Mouse (Mus musculus) intestine, embryonic 16.5 days (tissue): ENCODE data around the gene Polrmt. TPM values are rescaled to one million over a fixed set of nuclear protein-coding genes. Genes with fewer than 3 reads are reported as not detected.

Source experiments
- ATAC-seq: fragments of 200-750 bp; cut with Nextera tagmentation; 2 replicates; pipeline ENCODE4 v1.8.0; 2017; ENCODE audit warnings: moderate TSS enrichment, moderate library complexity
- H3K27ac ChIP-seq: fragments of 300-500 bp; sonication (generic); 2 replicates; pipeline ENCODE4 v1.5.1; 2014; ENCODE audit warnings: mild to moderate bottlenecking, low read length
- H3K27me3 ChIP-seq: fragments of 300-500 bp; sonication (generic); replicated peaks from 2 replicates; pipeline ENCODE4 v1.6.1; 2014; ENCODE audit warnings: low read length, control low read depth, mixed read lengths; ENCODE audit not compliant: control insufficient read depth, insufficient read depth
- H3K36me3 ChIP-seq: fragments of 300-500 bp; sonication (generic); 2 replicates; pipeline ENCODE4 v1.6.1; 2014; ENCODE audit warnings: low read length, control low read depth; ENCODE audit not compliant: control insufficient read depth, insufficient read depth
- H3K4me1 ChIP-seq: fragments of 300-500 bp; sonication (generic); 2 replicates; pipeline ENCODE4 v1.6.1; 2014; ENCODE audit warnings: low read length, control low read depth, mixed read lengths; ENCODE audit not compliant: control insufficient read depth, insufficient read depth
- H3K4me2 ChIP-seq: fragments of 300-500 bp; sonication (generic); 2 replicates; pipeline ENCODE4 v1.6.1; 2014; ENCODE audit warnings: low read depth, low read length, control low read depth
- H3K4me3 ChIP-seq: fragments of 300-500 bp; sonication (generic); 2 replicates; pipeline ENCODE4 v1.5.1; 2014; ENCODE audit warnings: mild to moderate bottlenecking, low read length
- H3K9ac ChIP-seq: fragments of 300-500 bp; sonication (generic); 2 replicates; pipeline ENCODE4 v1.6.1; 2014; ENCODE audit warnings: low read depth, low read length
- H3K9me3 ChIP-seq: fragments of 300-500 bp; sonication (generic); 2 replicates; pipeline ENCODE4 v1.6.1; 2016; ENCODE audit warnings: low read length, control low read depth; ENCODE audit not compliant: control insufficient read depth
- WGBS: fragments of 180-500 bp; shearing (Covaris S2); extraction: QIAGEN DNeasy Blood & Tissue Kit; methylation state at CpG from one replicate; pipeline ENCODE4 v1.1.7; 2014; 5-methylcytosine and 5-hydroxymethylcytosine counted together
- polyA plus RNA-seq: library from polyadenylated mRNA; unstranded; fragments of >200 nt; fragmentation: Nextera tagmentation; extraction: Ambion mirVana; gene quantifications from 2 replicates; pipeline ENCODE4 v1.2.1, GENCODE M21; 2015

Gene Polrmt
- polyA plus RNA-seq, 1 experiment from 2014 or later: 40.5 TPM

DNA sequence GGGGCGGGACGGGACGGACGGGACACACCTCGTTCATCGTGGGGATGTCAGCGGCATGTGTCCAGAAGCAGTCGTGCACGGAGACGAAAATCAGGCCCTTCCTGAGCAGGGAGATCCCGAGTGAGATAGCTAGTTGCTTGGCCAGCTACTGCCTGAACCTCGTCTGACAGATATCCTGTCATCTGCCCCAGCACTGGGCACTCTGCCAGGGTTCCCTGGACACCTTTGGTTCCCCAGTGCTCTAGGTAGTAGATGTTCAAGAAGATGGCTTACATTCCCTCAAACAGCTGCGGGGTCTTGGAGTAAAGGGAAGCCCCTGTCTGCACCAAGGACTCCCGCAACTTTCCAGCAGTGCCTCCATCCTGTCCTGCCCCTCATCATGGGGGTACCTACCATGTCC, 9.7 kb downstream of the Polrmt start:
- no peak for ATAC-seq
- 0 out of 2 replicates have a peak, but pooled peaks cover 2% of the 10 kb centered on the region for H3K4me1 ChIP-seq
- H3K27ac ChIP-seq: no peak overlapping the region
- H3K4me2 ChIP-seq: no peak overlapping the region
- 93% methylated on average over 14 of the region's 14 CpGs for WGBS
- H3K27me3 ChIP-seq: no peaks in the 10 kb centered on the region
- no peak overlapping the region for H3K4me3 ChIP-seq
- H3K9ac ChIP-seq: no peak overlapping the region
- H3K9me3 ChIP-seq: peaks cover 61% of the 10 kb centered on the region
- H3K36me3 ChIP-seq: peaks cover 77% of the 10 kb centered on the region

DNA sequence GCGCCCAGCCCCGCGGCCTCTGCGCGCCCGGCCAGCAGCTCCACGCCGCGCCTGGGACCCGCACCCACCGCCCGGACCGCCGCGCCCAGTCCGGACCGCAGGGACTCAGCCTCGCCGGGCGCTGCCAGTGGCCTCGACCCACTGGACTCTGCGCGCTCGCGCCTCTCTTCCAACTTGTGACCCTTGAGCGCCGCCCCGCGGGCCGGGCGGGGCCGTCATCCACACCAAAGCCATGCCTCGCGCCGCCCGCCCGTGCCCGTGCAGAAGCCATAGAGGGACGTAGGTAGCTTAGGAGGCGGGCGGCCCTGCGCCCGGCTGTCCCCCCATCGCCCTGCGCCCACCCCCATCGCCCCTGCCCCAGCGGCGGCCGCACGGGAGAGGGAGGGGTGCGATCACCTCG, 11.0 kb downstream of the Polrmt start:
- Histone ChIP-seq H3K4me3 (no peak overlapping the region), H3K9ac (no peak overlapping the region), H3K4me2 (0 out of 2 replicates have a peak overlapping the region, but pooled peaks have one; percentile 6), H3K27ac (no peak overlapping the region), H3K36me3 (peaks cover 64% of the 10 kb centered on the region), H3K4me1 (0 out of 2 replicates have a peak, but pooled peaks cover 2% of the 10 kb centered on the region), H3K27me3 (no peaks in the 10 kb centered on the region), H3K9me3 (peaks cover 54% of the 10 kb centered on the region)
- ATAC-seq: peak; percentile 41
- 22% methylated on average over 41 of the region's 52 CpGs for WGBS

DNA sequence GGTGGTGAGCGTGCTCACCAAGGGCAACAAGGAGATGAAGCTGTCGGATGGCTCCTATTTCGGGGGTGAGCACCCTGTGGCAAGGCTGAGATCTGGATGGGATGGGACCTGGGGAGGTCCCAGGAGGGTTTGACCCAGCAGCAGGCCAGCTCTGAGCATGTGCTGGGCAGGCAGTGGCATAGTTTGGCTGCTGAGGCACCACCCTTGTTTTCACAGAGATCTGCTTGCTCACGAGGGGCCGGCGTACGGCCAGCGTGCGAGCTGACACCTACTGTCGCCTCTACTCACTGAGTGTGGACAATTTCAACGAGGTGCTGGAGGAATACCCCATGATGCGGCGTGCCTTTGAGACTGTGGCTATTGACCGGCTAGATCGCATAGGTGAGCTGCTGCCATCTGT, 12.5 kb downstream of the Polrmt start:
- peaks cover 48% of the 10 kb centered on the region for H3K36me3 ChIP-seq
- 0 out of 2 replicates have a peak, but pooled peaks cover 2% of the 10 kb centered on the region for H3K4me1 ChIP-seq
- no peak overlapping the region for H3K9ac ChIP-seq
- H3K4me3 ChIP-seq: no peak overlapping the region
- no peaks in the 10 kb centered on the region for H3K27me3 ChIP-seq
- no peak for ATAC-seq
- no peak overlapping the region for H3K27ac ChIP-seq
- no peak overlapping the region for H3K4me2 ChIP-seq
- H3K9me3 ChIP-seq: peaks cover 39% of the 10 kb centered on the region
- WGBS: 97% methylated on average over 15 of the region's 15 CpGs

DNA sequence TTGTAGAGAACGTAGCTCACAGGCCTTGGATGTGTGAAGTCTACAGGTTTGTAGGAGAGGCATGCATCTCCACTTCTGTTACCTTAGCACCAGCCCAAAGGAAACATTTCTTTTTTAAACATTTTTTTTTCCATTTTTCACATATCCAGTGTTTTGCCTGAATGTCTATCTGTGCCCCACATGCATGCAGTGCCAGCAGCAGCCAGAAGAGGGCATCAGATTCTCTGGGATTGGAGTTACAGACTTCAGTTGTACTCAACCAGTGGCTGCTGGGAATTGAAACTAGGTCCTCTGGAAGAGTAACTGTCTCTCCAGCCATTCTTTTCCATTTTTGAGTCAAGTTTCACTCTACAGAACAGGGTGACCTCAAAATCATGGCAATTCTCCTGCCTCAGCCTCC, 13.9 kb downstream of the Polrmt start:
- no peak overlapping the region for H3K4me2 ChIP-seq
- ATAC-seq: no peak
- no peak overlapping the region for H3K9ac ChIP-seq
- no peak overlapping the region for H3K27ac ChIP-seq
- H3K9me3 ChIP-seq: peaks cover 26% of the 10 kb centered on the region
- WGBS: 90% methylated on average over 1 of the region's 1 CpGs
- peaks cover 35% of the 10 kb centered on the region for H3K36me3 ChIP-seq
- H3K4me1 ChIP-seq: 0 out of 2 replicates have a peak, but pooled peaks cover 2% of the 10 kb centered on the region
- H3K27me3 ChIP-seq: no peaks in the 10 kb centered on the region
- no peak overlapping the region for H3K4me3 ChIP-seq

- Histone ChIP-seq H3K4me2 (no peak overlapping the region), H3K27ac (no peak overlapping the region), H3K9ac (no peak overlapping the region), H3K4me3 (no peak overlapping the region), H3K36me3 (peaks cover 8% of the 10 kb centered on the region), H3K9me3 (peaks cover 6% of the 10 kb centered on the region), H3K27me3 (no peaks in the 10 kb centered on the region), H3K4me1 (no peaks in the 10 kb centered on the region)
- WGBS: 78% methylated on average over 13 of the region's 13 CpGs
- no peak for ATAC-seq
Observed at GRCm38 (mm10) chr10:79729357-79729965, 16.9 kb downstream of the Polrmt start.

- no peak for ATAC-seq
- H3K4me2 ChIP-seq: no peak overlapping the region
Observed at GRCm38 (mm10) chr10:79728323-79729249, 17.8 kb downstream of the Polrmt start.

GRCm38 (mm10) chr10:79726090-79726489, 20.3 kb downstream of the Polrmt start:
- no peaks in the 10 kb centered on the region for H3K4me1 ChIP-seq
- no peak overlapping the region for H3K27ac ChIP-seq
- no peaks in the 10 kb centered on the region for H3K9me3 ChIP-seq
- no peaks in the 10 kb centered on the region for H3K36me3 ChIP-seq
- H3K9ac ChIP-seq: no peak overlapping the region
- 32% methylated on average over 11 of the region's 11 CpGs for WGBS
- ATAC-seq: no peak
- H3K4me3 ChIP-seq: no peak overlapping the region
- H3K27me3 ChIP-seq: no peaks in the 10 kb centered on the region
- no peak overlapping the region for H3K4me2 ChIP-seq

More at GRCm38 (mm10) chr10:79728323-79729249, 17.8 kb downstream of the Polrmt start:
- H3K36me3 ChIP-seq: 0 out of 2 replicates have a peak, but pooled peaks cover under 1% of the 10 kb centered on the region
- H3K27ac ChIP-seq: no peak overlapping the region
- no peaks in the 10 kb centered on the region for H3K27me3 ChIP-seq
- no peak overlapping the region for H3K4me3 ChIP-seq
- no peaks in the 10 kb centered on the region for H3K4me1 ChIP-seq
- no peaks in the 10 kb centered on the region for H3K9me3 ChIP-seq
- 70% methylated on average over 28 of the region's 28 CpGs for WGBS
- H3K9ac ChIP-seq: no peak overlapping the region

DNA sequence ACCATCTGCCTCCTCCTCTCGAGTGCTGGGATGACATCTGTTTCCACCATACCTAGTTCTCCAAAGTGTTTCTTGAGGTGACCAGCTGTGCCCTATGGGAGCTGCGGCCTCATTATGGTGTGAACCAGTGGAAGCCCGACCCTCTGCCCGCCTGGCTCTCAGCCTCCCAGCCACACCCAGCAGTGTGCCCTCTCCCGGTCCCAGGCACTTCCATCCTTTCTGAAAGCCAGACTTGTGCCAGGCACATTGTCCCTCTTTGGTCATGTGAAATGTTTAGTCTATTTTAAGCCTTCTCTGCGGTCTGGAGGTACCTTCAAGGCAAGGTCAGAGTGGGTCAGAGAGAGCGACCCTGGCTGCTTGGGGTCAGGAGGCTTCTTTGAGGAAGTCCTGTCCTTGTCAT, 22.7 kb downstream of the Polrmt start:
- H3K4me2 ChIP-seq: no peak overlapping the region
- no peak overlapping the region for H3K27ac ChIP-seq
- H3K4me3 ChIP-seq: no peak overlapping the region
- no peaks in the 10 kb centered on the region for H3K4me1 ChIP-seq
- peaks cover 3% of the 10 kb centered on the region; the same call in 1 of the 2 replicates for H3K27me3 ChIP-seq
- no peaks in the 10 kb centered on the region for H3K9me3 ChIP-seq
- no peak for ATAC-seq
- WGBS: 74% methylated on average over 7 of the region's 7 CpGs
- no peak overlapping the region for H3K9ac ChIP-seq
- H3K36me3 ChIP-seq: no peaks in the 10 kb centered on the region

DNA sequence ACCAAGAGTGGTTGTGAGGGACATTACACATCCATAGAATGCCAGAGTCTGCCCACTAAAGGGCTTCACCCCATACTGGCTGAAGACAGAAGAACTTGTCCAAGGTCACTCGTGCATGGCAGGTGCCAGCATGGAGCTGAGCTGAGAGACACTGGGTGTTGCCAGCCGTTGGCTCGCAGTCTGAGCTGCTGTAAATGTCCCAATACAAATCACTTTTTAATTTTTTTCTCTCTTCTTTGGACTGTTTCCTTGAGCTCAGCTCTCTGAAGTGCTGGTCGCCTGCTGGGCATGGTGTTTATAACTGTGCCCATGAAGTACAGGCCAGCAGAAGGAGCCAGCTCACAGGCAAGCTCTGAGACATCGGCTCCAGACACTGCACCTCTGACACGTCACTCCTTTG, 23.3 kb downstream of the Polrmt start:
- Histone ChIP-seq H3K36me3 (no peaks in the 10 kb centered on the region), H3K4me2 (no peak overlapping the region), H3K27me3 (peaks cover 8% of the 10 kb centered on the region), H3K9ac (no peak overlapping the region), H3K4me1 (no peaks in the 10 kb centered on the region), H3K9me3 (no peaks in the 10 kb centered on the region), H3K4me3 (no peak overlapping the region), H3K27ac (no peak overlapping the region)
- ATAC-seq: no peak
- WGBS: 66% methylated on average over 6 of the region's 6 CpGs
